Mouse (Mus musculus) heart, embryonic 16.5 days (tissue): ENCODE results near the gene Ly6g5c. TPM values are rescaled to one million over a fixed set of nuclear protein-coding genes. Genes with fewer than 3 reads are reported as not detected.
"Not testable (repeated sequence)": the region's sequence is repeated elsewhere in the genome, so short reads cannot be mapped to it uniquely, and the experiment has no call there.

Experiments used
- ATAC-seq: fragments of 200-750 bp; cut with Nextera tagmentation; replicated peaks from 2 replicates; pipeline ENCODE4 v1.8.0; 2017; ENCODE audit warnings: moderate number of reproducible peaks; ENCODE audit not compliant: insufficient read depth, low FRiP score; ENCODE audit errors: extremely low read depth
- H3K27ac ChIP-seq: fragments of 300-500 bp; sonication (generic); 2 replicates; pipeline ENCODE4 v1.5.1; 2014; ENCODE audit warnings: mild to moderate bottlenecking, low read length, control low read depth, moderate library complexity
- H3K27me3 ChIP-seq: fragments of 300-500 bp; sonication (generic); 2 replicates; pipeline ENCODE4 v1.6.1; 2014; ENCODE audit warnings: low read length, mixed read lengths; ENCODE audit not compliant: control insufficient read depth, insufficient read depth
- H3K36me3 ChIP-seq: fragments of 300-500 bp; sonication (generic); 2 replicates; pipeline ENCODE4 v1.6.1; 2014; ENCODE audit not compliant: control insufficient read depth, insufficient read depth
- H3K4me1 ChIP-seq: fragments of 300-500 bp; sonication (generic); 2 replicates; pipeline ENCODE4 v1.6.1; 2014; ENCODE audit warnings: low read length, mixed read lengths; ENCODE audit not compliant: control insufficient read depth, insufficient read depth
- H3K4me2 ChIP-seq: fragments of 300-500 bp; sonication (generic); 2 replicates; pipeline ENCODE4 v1.6.1; 2014; ENCODE audit warnings: low read depth, mild to moderate bottlenecking, control low read depth, low read length
- H3K4me3 ChIP-seq: fragments of 300-500 bp; sonication (generic); 2 replicates; pipeline ENCODE4 v1.5.1; 2014; ENCODE audit warnings: mild to moderate bottlenecking, control low read depth, low read length
- H3K9ac ChIP-seq: fragments of 300-500 bp; sonication (generic); 2 replicates; pipeline ENCODE4 v1.6.1; 2014; ENCODE audit warnings: low read length, control low read depth
- H3K9me3 ChIP-seq: fragments of 300-500 bp; sonication (generic); replicated peaks from 2 replicates; pipeline ENCODE4 v1.6.1; 2016; ENCODE audit warnings: low read length; ENCODE audit not compliant: control insufficient read depth
- WGBS: fragments of 180-500 bp; shearing (Covaris S2); extraction: QIAGEN DNeasy Blood & Tissue Kit; methylation state at CpG from one replicate; pipeline ENCODE4 v1.1.7; 2014; 5-methylcytosine and 5-hydroxymethylcytosine counted together
- polyA plus RNA-seq: library from polyadenylated mRNA; unstranded; fragments of >200 nt; fragmentation: Nextera tagmentation; extraction: Ambion mirVana; gene quantifications from 2 replicates; pipeline ENCODE4 v1.2.1, GENCODE M21; 2015

Gene Ly6g5c
- polyA plus RNA-seq, 1 experiment from 2014 or later = 0.72 TPM

- 0 out of 2 replicates have a peak, but pooled peaks have one; percentile 4 for ATAC-seq
- WGBS = under 1% methylated on average over 33 of the region's 33 CpGs
- H3K27me3 ChIP-seq = no peaks in the 10 kb centered on the region
- peak overlapping the region; percentile 78 for H3K9ac ChIP-seq
- peak overlapping the region; percentile 88 for H3K4me2 ChIP-seq
- H3K9me3 ChIP-seq = no peaks in the 10 kb centered on the region
- peaks cover 18% of the 10 kb centered on the region for H3K4me1 ChIP-seq
- H3K27ac ChIP-seq = peak overlapping the region; percentile 72
- H3K4me3 ChIP-seq = peak overlapping the region; percentile 78
- peaks cover 31% of the 10 kb centered on the region for H3K36me3 ChIP-seq
These were observed 12.7 kb downstream of the Ly6g5c start for GRCm38 (mm10) chr17:35120745-35121142.

GRCm38 (mm10) chr17:35121143-35121799 lies 13.2 kb downstream of the Ly6g5c start, which contains the start of gene Gpank1:
Gene Gpank1, plus strand, starts transcription at chr17:35121455.
- peak; percentile 96 for ATAC-seq
- H3K4me1 ChIP-seq = peaks cover 19% of the 10 kb centered on the region
- H3K36me3 ChIP-seq = peaks cover 26% of the 10 kb centered on the region
- H3K4me3 ChIP-seq = peak within 1 kb of the TSS; percentile 78
- peak within 1 kb of the TSS; percentile 92 for H3K27ac ChIP-seq
- H3K27me3 ChIP-seq = no peaks in the 10 kb centered on the region
- H3K9me3 ChIP-seq = no peaks in the 10 kb centered on the region
- WGBS = under 1% methylated on average over 50 of the region's 50 CpGs
- H3K9ac ChIP-seq = peak within 1 kb of the TSS; percentile 88
- peak within 1 kb of the TSS; percentile 88 for H3K4me2 ChIP-seq

GRCm38 (mm10) chr17:35121871-35122303 lies 13.8 kb downstream of the Ly6g5c start, which contains the start of gene Csnk2b:
Gene Csnk2b, minus strand, starts transcription at chr17:35122053.
- ATAC-seq = no peak; the same call in 1 of the 2 replicates
- Histone ChIP-seq H3K4me1 (peaks cover 20% of the 10 kb centered on the region), H3K27me3 (no peaks in the 10 kb centered on the region), H3K9ac (peak within 1 kb of the TSS; percentile 88), H3K36me3 (peaks cover 22% of the 10 kb centered on the region), H3K4me2 (peak within 1 kb of the TSS; percentile 88), H3K9me3 (no peaks in the 10 kb centered on the region), H3K27ac (peak within 1 kb of the TSS; percentile 92), H3K4me3 (peak within 1 kb of the TSS; percentile 78)
- WGBS = 0% methylated on average over 19 of the region's 19 CpGs

- not testable (repeated sequence) for H3K27ac ChIP-seq, ATAC-seq, H3K27me3 ChIP-seq, H3K4me3 ChIP-seq, H3K9ac ChIP-seq, H3K9me3 ChIP-seq, H3K4me2 ChIP-seq
- Histone ChIP-seq H3K36me3 (peaks cover 11% of the 10 kb centered on the region), H3K4me1 (peaks cover 31% of the 10 kb centered on the region)
- WGBS = 85% methylated on average over 9 of the region's 9 CpGs
These were observed 15.2 kb downstream of the Ly6g5c start for GRCm38 (mm10) chr17:35123287-35123686.

GRCm38 (mm10) chr17:35124261-35124896 lies 16.3 kb downstream of the Ly6g5c start:
- H3K36me3 ChIP-seq, H3K4me2 ChIP-seq, H3K27ac ChIP-seq, H3K4me3 ChIP-seq, H3K27me3 ChIP-seq, H3K9me3 ChIP-seq, ATAC-seq, H3K9ac ChIP-seq: not testable (repeated sequence)
- H3K4me1 ChIP-seq = peaks cover 31% of the 10 kb centered on the region
- 89% methylated on average over 12 of the region's 12 CpGs for WGBS

GRCm38 (mm10) chr17:35125081-35125480 lies 17.0 kb downstream of the Ly6g5c start:
- no peak overlapping the region for H3K4me3 ChIP-seq
- H3K9ac ChIP-seq = no peak overlapping the region
- H3K9me3 ChIP-seq = no peaks in the 10 kb centered on the region
- peaks cover 25% of the 10 kb centered on the region for H3K4me1 ChIP-seq
- no peak for ATAC-seq
- H3K27ac ChIP-seq = no peak overlapping the region
- no peak overlapping the region for H3K4me2 ChIP-seq
- H3K36me3 ChIP-seq = no peaks in the 10 kb centered on the region
- H3K27me3 ChIP-seq = no peaks in the 10 kb centered on the region
- 85% methylated on average over 1 of the region's 1 CpGs for WGBS

- ATAC-seq = no peak
- 27% methylated on average over 6 of the region's 6 CpGs for WGBS
These were observed 17.5 kb downstream of the Ly6g5c start for GRCm38 (mm10) chr17:35125578-35125977.

GRCm38 (mm10) chr17:35126206-35126611 lies 18.1 kb downstream of the Ly6g5c start, which contains the start of gene D17H6S53E:
Gene D17H6S53E, plus strand, starts transcription at chr17:35126373.
- Histone ChIP-seq H3K27me3 (no peaks in the 10 kb centered on the region), H3K9me3 (no peaks in the 10 kb centered on the region), H3K4me1 (peaks cover 21% of the 10 kb centered on the region), H3K4me2 (peak within 1 kb of the TSS; percentile 86), H3K27ac (peak within 1 kb of the TSS; percentile 79), H3K36me3 (no peaks in the 10 kb centered on the region), H3K4me3 (peak within 1 kb of the TSS; percentile 64), H3K9ac (peak within 1 kb of the TSS; percentile 77)
- peak; percentile 58 for ATAC-seq
- WGBS = under 1% methylated on average over 36 of the region's 36 CpGs

More at GRCm38 (mm10) chr17:35125578-35125977, 17.5 kb downstream of the Ly6g5c start:
- Histone ChIP-seq H3K4me1 (peaks cover 21% of the 10 kb centered on the region), H3K9me3 (no peaks in the 10 kb centered on the region), H3K27ac (peak overlapping the region; percentile 79), H3K4me2 (peak overlapping the region; percentile 86), H3K9ac (peak overlapping the region; percentile 77), H3K36me3 (no peaks in the 10 kb centered on the region), H3K27me3 (no peaks in the 10 kb centered on the region), H3K4me3 (peak overlapping the region; percentile 64)

- no peak for ATAC-seq
- H3K4me2 ChIP-seq = peak overlapping the region; percentile 86
- H3K27ac ChIP-seq = peak overlapping the region; percentile 79
- H3K4me1 ChIP-seq = peaks cover 20% of the 10 kb centered on the region
- H3K36me3 ChIP-seq = no peaks in the 10 kb centered on the region
- H3K4me3 ChIP-seq = peak overlapping the region; percentile 64
- WGBS = 62% methylated on average over 13 of the region's 13 CpGs
- peak overlapping the region; percentile 77 for H3K9ac ChIP-seq
- H3K9me3 ChIP-seq = no peaks in the 10 kb centered on the region
- H3K27me3 ChIP-seq = no peaks in the 10 kb centered on the region
These were observed 18.9 kb downstream of the Ly6g5c start for GRCm38 (mm10) chr17:35127017-35127416.
